Mouse (Mus musculus): ENCODE data around the gene Paip2b. TPM values are rescaled to one million over a fixed set of nuclear protein-coding genes. Genes with fewer than 3 reads are reported as not detected.
"Not testable (repeated sequence)": the region's sequence is repeated elsewhere in the genome, so short reads cannot be mapped to it uniquely, and the experiment has no call there.

Gene Paip2b
- polyA plus RNA-seq, 1 experiment from 2014 or later, result 19.4 TPM

DNA sequence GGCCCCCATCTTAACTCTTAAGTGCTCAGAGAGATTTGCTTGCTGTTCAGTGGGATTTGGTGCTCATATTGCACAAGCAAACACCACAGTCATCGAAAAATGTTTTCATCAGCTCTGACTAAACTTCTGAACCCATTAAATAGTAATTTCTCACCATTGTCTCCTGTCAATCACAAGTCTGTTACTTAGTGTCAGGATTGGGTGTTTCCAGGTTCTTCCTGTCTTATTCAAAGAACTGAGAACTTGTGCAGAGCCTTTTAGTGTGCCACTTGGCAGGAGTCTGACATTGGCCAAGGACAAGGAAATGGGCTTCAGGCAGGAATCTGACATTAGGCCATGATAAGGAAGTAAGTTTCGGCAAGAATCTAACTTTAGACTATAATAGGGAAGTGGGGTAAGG is 6.5 kb upstream of the Paip2b start:
- H3K9me3 ChIP-seq, result no peaks in the 10 kb centered on the region
- no peak overlapping the region for H3K4me3 ChIP-seq
- no peaks in the 10 kb centered on the region for H3K27me3 ChIP-seq (replicated peaks; ENCODE audit: low read depth, poor library complexity, severe bottlenecking)
- no peak overlapping the region for H3K27ac ChIP-seq (replicated peaks)
- H3K36me3 ChIP-seq (replicated peaks), result no peaks in the 10 kb centered on the region
- DNase-seq (ENCODE audit: low spot score), result no peak
- 93% methylated on average over 2 of the region's 2 CpGs for WGBS
- no peaks in the 10 kb centered on the region for H3K4me1 ChIP-seq

DNA sequence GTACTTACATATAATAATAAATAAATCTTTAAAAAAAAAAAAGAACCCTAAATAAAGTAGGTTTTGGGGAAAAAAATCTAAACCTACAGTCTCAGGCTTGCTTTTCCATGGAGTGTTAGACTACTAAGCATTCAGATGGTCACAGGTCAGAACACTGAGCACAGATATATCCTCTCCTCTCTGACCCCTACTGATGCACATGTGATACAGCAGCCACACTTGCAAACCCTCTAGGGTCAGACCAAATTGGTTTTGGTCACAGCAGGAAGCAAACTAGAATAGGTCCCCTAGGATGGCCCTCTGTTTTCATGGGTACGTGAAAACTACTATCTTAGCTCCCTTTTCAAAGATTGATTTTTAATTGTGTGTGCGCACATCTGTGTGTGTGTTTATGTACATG is 5.3 kb upstream of the Paip2b start:
- Histone ChIP-seq H3K36me3 (replicated peaks) (no peaks in the 10 kb centered on the region), H3K4me1 (peaks cover 6% of the 10 kb centered on the region; the same call in 1 of the 2 replicates), H3K27ac (replicated peaks) (no peak overlapping the region), H3K4me3 (no peak overlapping the region), H3K27me3 (replicated peaks; ENCODE audit: low read depth, poor library complexity, severe bottlenecking) (no peaks in the 10 kb centered on the region), H3K9me3 (no peaks in the 10 kb centered on the region)
- 87% methylated on average over 2 of the region's 2 CpGs for WGBS
- DNase-seq (ENCODE audit: low spot score), result no peak

DNA sequence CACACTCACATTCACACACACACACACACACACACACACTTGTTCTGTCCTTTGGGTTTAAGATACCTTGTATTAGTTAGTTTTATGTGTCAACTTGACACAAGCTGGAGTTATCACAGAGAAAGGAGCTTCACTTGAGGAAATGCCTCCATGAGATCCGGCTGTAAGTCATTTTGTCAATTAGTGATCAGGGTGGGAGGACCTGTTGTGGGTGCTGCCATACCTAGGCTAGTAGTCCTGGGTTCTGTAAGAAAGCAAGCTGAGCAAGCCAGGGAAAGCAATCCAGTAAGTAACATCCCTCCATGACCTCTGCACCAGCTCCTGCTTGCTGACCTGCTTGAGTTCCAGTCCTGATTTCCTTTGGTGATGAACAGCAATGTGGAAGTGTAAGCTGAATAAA is 852 bp upstream of the Paip2b start:
- H3K4me3 ChIP-seq, result peak overlapping the region; percentile 66
- not testable (repeated sequence) for H3K27me3 ChIP-seq (replicated peaks; ENCODE audit: low read depth, poor library complexity, severe bottlenecking); H3K9me3 ChIP-seq; DNase-seq (ENCODE audit: low spot score)
- peaks cover 20% of the 10 kb centered on the region for H3K36me3 ChIP-seq (replicated peaks)
- 0 out of 2 replicates have a peak overlapping the region, but pooled peaks have one; percentile 44 for H3K27ac ChIP-seq (replicated peaks)
- 63% methylated on average over 1 of the region's 1 CpGs for WGBS
- peaks cover 19% of the 10 kb centered on the region for H3K4me1 ChIP-seq

DNA sequence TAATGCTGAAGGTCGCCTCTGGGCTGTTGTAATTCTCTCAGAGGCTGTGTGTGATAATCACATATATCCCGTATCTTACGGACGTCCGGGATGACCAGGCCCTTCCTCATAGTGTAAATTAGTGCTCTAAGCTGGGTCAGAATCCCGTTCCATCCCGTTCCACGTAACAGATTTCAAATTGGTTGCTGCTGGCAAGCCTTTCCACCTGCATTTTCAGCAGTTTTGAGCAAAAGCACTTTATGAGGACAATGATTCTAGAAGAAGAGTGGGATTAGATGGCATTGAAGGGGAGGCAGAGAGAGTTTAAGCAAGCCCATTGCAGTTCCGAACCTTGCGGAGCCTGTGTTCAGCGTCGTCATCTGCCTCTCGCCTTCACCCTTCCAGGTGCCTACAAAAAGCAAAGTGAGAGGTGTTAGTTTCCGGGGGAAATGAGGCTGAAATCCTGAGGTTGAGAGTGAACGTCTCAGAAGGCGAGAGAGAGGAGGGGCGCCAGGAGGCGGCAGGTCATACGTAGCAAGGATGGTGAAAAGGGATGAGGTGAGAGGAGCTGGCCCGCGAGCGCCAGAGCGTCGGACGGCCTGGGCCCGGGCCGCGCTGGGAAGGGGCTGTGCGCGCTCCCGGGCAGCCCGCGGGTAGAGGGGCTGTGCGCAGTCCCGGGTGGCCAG is 468 bp downstream of the Paip2b start:
- Histone ChIP-seq H3K4me1 (peaks cover 19% of the 10 kb centered on the region), H3K9me3 (no peaks in the 10 kb centered on the region), H3K36me3 (replicated peaks) (peaks cover 29% of the 10 kb centered on the region), H3K4me3 (peak overlapping the region; percentile 66), H3K27ac (replicated peaks) (peak overlapping the region; percentile 90), H3K27me3 (replicated peaks; ENCODE audit: low read depth, poor library complexity, severe bottlenecking) (no peaks in the 10 kb centered on the region)
- DNase-seq (ENCODE audit: low spot score), result no peak
- 2% methylated on average over 35 of the region's 35 CpGs for WGBS

DNA sequence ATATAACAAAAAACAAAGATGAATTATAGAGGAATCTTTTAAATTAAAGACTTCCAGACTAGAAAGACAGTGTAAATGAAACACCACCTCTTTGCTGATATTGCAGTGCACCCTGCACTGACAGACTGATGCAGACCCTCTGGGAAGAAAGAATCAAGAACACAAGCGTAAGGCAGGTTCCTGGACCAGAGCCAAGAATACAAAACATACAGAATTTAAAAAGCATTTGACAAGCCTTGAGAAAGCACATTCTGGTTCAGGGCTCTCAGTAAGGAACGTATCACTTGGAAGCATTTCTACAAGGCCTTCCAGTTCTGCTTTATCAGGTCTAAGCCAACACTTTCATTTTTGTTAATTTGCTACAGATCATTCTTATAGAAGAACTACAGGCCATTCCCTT is 9.7 kb downstream of the Paip2b start:
- Histone ChIP-seq H3K36me3 (replicated peaks) (peaks cover 29% of the 10 kb centered on the region), H3K27ac (replicated peaks) (no peak overlapping the region), H3K4me1 (peaks cover 4% of the 10 kb centered on the region; the same call in 1 of the 2 replicates), H3K27me3 (replicated peaks; ENCODE audit: low read depth, poor library complexity, severe bottlenecking) (no peaks in the 10 kb centered on the region), H3K9me3 (no peaks in the 10 kb centered on the region), H3K4me3 (no peak overlapping the region)
- no peak for DNase-seq (ENCODE audit: low spot score)
- 89% methylated on average over 2 of the region's 2 CpGs for WGBS

DNA sequence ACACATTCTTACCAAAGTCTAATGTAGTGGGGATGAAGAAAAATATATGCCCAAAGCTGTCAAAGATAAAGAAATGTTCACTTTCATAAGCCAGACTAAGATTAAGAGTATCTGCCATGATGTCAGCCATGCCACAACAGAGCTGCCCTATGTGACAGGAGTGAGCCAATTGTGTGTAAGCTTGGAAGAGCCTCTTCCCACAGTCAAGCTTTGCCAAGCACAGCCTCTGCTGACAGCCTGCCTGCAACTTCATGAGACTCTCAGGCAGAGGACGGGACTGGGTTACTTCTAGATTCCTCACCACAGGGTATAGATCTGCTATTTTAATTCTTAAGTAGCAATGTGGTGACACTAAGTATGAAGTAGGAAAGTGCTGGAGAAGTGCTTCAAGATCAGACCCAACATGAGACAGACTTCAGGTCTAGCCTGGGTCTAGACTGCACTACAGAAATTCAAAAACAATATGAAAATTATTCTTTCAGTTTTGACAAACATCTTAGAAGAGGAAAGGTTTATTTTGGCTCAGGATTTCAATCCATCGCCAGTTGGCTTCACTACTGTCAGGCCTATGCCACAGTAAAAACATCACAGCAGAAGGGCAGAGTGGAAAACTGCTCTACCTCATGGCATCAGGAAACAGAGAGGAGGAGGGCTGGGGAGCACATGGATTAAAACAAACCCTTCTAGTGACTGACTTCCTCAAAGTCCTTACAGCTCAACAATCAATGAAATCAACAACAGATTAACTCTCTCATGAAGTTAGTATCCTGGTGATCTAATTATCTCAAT is 10.6 kb downstream of the Paip2b start:
- 85% methylated on average over 2 of the region's 2 CpGs for WGBS
- no peak overlapping the region for H3K4me3 ChIP-seq

DNA sequence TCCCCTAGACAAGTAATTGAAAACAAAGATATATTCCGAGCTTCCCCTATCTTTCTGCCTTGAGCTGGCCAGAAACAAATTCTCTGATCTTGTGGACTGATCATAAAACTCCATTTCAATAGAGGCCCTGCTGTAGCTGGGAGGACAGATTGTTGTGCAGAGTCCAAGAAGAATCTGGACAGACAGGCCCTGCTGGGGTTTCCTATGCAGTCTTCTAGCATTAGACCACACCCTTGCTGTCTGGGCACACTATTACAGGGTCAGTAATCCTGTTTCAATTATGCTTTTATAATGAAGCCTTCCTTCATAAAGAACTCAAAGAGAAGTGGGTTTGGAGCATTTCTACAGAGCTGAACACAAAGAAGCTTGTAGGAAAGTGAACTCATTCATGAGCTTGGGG is 12.5 kb downstream of the Paip2b start:
- H3K36me3 ChIP-seq (replicated peaks), result peaks cover 45% of the 10 kb centered on the region
- H3K27me3 ChIP-seq (replicated peaks; ENCODE audit: low read depth, poor library complexity, severe bottlenecking), result no peaks in the 10 kb centered on the region
- DNase-seq (ENCODE audit: low spot score), result no peak
- peaks cover 4% of the 10 kb centered on the region; the same call in 1 of the 2 replicates for H3K4me1 ChIP-seq
- H3K9me3 ChIP-seq, result no peaks in the 10 kb centered on the region
- no peak overlapping the region for H3K27ac ChIP-seq (replicated peaks)
- H3K4me3 ChIP-seq, result no peak overlapping the region
- 89% methylated on average over 1 of the region's 1 CpGs for WGBS

More for the DNA sequence above, 10.6 kb downstream of the Paip2b start:
- Histone ChIP-seq H3K9me3 (no peaks in the 10 kb centered on the region), H3K27me3 (replicated peaks; ENCODE audit: low read depth, poor library complexity, severe bottlenecking) (no peaks in the 10 kb centered on the region), H3K27ac (replicated peaks) (no peak overlapping the region), H3K4me1 (peaks cover 4% of the 10 kb centered on the region; the same call in 1 of the 2 replicates), H3K36me3 (replicated peaks) (peaks cover 33% of the 10 kb centered on the region)
- no peak for DNase-seq (ENCODE audit: low spot score)

DNA sequence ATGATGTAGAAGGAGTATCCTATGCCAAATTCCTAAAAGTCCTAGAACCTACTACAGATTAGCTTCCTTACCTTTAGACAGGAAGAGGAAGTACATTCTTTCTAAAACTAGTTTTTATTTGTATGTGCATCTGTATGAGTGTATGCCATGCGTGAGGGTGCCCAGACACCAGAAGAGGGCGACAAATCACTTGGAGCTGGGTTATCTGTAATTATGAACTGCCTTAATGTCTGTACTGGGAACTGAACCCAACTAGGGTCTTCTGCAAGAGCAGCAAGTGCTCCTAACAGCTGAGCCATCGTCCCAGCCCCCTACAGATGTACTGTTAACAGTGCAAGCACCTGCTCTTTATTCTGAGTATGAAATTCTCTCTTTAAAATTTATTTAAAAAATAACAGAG is 15.7 kb downstream of the Paip2b start:
- WGBS, result 95% methylated on average over 3 of the region's 3 CpGs
- Histone ChIP-seq H3K27me3 (replicated peaks; ENCODE audit: low read depth, poor library complexity, severe bottlenecking) (no peaks in the 10 kb centered on the region), H3K9me3 (no peaks in the 10 kb centered on the region), H3K4me1 (peaks cover 4% of the 10 kb centered on the region; the same call in 1 of the 2 replicates), H3K36me3 (replicated peaks) (peaks cover 75% of the 10 kb centered on the region), H3K27ac (replicated peaks) (no peak overlapping the region), H3K4me3 (no peak overlapping the region)
- no peak for DNase-seq (ENCODE audit: low spot score)

DNA sequence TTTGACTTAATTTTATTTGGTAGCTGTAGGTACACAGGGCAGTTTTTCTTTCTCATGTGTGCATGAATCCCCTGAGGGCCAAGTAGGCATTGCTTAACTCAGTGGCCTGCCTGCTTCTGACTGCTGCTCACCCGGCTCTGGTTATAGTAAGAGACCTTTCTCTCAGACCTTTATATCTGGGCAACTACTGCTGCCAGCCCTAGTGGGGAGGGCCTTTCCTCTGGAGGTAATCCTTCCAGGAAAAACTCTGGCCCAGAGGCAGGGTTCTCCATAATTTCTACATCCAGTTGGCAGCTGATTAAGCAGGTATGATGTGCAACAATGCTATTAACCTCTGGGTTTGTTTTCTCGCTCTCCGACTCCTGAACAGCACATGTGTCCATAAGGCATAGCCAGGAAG is 28.7 kb downstream of the Paip2b start:
- H3K36me3 ChIP-seq (replicated peaks), result peaks cover 65% of the 10 kb centered on the region
- H3K4me1 ChIP-seq, result no peaks in the 10 kb centered on the region
- H3K4me3 ChIP-seq, result no peak overlapping the region
- H3K9me3 ChIP-seq, result no peaks in the 10 kb centered on the region
- DNase-seq (ENCODE audit: low spot score), result no peak
- WGBS, result 89% methylated on average over 3 of the region's 3 CpGs
- no peak overlapping the region for H3K27ac ChIP-seq (replicated peaks)
- H3K27me3 ChIP-seq (replicated peaks; ENCODE audit: low read depth, poor library complexity, severe bottlenecking), result no peaks in the 10 kb centered on the region

DNA sequence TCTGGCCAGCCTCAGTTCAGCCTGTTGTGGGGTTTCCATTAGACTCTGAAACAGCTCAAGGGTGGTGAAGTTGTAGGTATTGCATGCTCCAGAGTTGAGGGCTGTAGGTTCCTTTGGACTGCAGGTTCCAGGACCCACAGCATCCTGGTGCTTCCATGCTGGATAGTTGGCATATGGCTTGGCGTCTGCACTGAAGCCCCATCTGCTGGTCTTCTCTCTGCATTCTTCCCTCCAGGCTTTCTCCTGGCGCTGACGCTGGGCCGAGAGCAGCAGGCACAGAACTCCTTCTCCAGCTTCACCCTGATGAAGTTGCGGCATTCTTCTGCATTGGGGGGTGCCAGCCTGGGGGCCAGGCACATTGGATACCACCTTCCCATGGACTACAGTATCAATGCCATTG is 29.5 kb downstream of the Paip2b start:
- Histone ChIP-seq H3K27me3 (replicated peaks; ENCODE audit: low read depth, poor library complexity, severe bottlenecking) (no peaks in the 10 kb centered on the region), H3K9me3 (no peaks in the 10 kb centered on the region), H3K4me1 (no peaks in the 10 kb centered on the region), H3K4me3 (no peak overlapping the region), H3K36me3 (replicated peaks) (peaks cover 56% of the 10 kb centered on the region), H3K27ac (replicated peaks) (no peak overlapping the region)
- WGBS, result 90% methylated on average over 5 of the region's 5 CpGs
- no peak for DNase-seq (ENCODE audit: low spot score)

DNA sequence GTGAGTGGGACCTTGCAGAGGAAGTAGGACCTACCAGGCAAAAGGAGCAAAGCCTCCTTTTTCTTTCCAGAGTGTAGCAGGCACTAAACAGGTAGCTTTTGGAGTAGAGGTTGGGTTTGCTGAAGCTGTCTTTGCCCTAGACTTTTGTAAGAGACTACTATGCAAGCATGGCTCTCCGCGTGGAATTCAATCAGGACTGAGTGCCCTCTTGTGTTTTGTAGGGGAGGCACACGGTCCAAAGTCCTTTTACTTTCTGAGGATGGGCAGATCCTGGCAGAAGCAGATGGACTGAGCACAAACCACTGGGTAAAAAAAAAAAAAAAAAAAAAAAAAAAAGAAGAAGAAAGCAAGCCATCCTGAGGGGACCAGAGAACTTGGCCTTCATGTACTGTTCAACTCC is 34.9 kb downstream of the Paip2b start:
- WGBS, result 65% methylated on average over 3 of the region's 3 CpGs
- H3K36me3 ChIP-seq (replicated peaks), result peaks cover 21% of the 10 kb centered on the region
- H3K27ac ChIP-seq (replicated peaks), result no peak overlapping the region
- H3K4me3 ChIP-seq, result no peak overlapping the region
- H3K4me1 ChIP-seq, result peaks cover 16% of the 10 kb centered on the region
- DNase-seq (ENCODE audit: low spot score), result no peak
- H3K9me3 ChIP-seq, result no peaks in the 10 kb centered on the region
- peaks cover 7% of the 10 kb centered on the region; the same call in 1 of the 2 replicates for H3K27me3 ChIP-seq (replicated peaks; ENCODE audit: low read depth, poor library complexity, severe bottlenecking)

DNA sequence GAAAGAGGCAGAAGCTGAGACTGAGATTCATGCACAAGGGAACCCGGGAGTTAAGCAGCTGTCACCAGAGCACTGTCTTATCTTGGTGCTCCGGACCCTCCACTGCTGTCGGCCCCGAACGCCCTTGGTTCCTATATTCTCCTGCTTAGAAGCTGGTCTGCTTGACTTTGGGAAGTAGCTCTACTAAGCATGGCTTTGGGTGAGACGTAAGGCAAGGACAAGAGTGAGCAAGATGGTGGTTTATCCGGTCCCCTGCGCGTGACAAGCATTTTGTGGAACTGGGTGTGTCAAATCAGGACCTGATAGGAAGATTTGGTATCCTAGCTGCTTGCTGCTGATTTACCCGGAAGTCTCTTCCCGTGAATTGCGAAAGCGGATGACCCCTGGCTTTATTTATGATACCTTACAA is 36.0 kb downstream of the Paip2b start:
- H3K4me3 ChIP-seq, result peak overlapping the region; percentile 84
- peaks cover 16% of the 10 kb centered on the region for H3K4me1 ChIP-seq
- 16% methylated on average over 13 of the region's 13 CpGs for WGBS
- peaks cover 7% of the 10 kb centered on the region; the same call in 1 of the 2 replicates for H3K27me3 ChIP-seq (replicated peaks; ENCODE audit: low read depth, poor library complexity, severe bottlenecking)
- no peak for DNase-seq (ENCODE audit: low spot score)
- no peaks in the 10 kb centered on the region for H3K9me3 ChIP-seq
- peaks cover 9% of the 10 kb centered on the region for H3K36me3 ChIP-seq (replicated peaks)
- peak overlapping the region; percentile 94 for H3K27ac ChIP-seq (replicated peaks)

All from embryonic facial prominence, embryonic 10.5 days (tissue).